Mouse (Mus musculus) brain, embryonic 18.5 days (tissue): ENCODE measurements around the gene Syt7.
A peak's percentile ranks its signal among the peaks of the same experiment; 100 is the strongest.

Source experiments
- DNase-seq: peaks from one replicate; pipeline ENCODE4 v3.0.0-alpha.2; 2012; ENCODE audit warnings: low read depth, low spot score

The Syt7 gene

DNA sequence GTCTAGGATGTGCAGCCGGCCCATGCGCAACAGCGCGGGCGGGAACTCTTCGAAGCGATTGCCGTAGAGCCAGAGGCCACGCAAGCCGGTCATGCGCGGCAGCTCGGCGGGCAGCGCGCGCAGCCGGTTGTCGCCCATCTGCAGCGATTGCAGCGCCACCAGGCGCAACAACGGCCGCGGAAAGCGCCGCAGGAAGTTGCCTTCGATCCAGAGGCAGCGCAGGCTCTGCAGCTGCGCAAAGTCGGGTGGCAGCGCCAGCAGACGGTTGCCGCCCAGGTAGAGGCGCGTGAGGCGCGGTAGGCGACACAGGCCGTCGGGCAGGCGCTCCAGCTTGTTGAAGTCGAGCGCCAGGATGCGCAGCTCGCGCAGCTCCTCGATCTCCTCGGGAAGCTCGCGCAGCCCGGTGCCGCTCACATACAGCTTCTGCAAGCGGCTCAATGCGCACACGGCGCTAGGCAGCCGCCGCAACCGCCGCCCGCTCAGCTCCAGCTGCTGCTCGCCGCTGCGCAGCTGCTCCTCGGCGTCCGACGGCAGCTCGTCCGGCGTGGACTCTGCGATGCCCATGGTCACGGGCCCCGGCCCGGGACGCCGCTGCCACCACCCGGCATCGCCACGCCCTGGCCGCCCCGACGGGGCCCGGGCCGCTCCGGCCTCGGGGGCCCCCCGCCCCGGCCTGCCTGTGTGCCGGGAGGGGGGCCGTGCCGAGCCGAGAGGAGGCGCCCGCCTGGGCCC, 68.0 kb downstream of the Syt7 start, which contains the start of gene Lrrc10b:
Lrrc10b (minus strand) TSS at position 722 of the 732 bp plus-strand sequence.
- peak; percentile 55 for DNase-seq

DNA sequence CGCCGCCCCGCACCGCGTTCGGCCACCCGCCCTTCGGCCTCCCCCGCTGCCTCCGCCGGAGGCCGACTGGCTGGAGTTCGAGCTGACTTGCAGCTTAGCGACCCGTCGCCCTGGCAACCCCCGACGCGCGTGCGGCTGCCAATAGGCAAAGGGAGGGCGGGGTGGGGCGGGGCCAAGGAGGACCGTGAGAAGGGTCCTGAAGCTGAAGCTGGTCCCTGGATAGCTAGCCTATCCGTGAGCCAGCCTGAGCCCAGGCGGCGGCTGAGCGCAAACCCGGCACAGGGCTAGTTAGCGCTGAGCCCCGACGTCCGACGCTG, 68.6 kb downstream of the Syt7 start:
- DNase-seq = peak; percentile 64

DNA sequence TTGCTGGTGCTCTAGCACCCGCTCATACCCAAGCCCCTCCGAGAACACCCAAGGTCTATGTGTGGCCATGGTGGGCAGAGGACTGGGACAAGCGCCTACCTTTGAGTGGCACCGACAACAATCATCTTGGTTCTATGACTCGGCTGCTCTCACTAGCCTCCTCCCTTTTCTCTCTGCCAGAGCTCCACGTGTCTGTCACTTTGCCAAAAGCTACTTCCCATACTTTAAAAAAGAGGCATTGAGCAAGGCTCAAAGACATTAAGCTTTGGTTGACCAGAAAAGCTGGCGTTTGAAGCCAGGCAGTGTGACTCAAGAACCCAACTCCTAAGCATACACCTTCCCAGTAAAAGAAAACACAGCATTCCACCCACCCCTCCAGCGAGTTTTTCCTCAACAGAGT, 69.2 kb downstream of the Syt7 start:
- DNase-seq = no peak

DNA sequence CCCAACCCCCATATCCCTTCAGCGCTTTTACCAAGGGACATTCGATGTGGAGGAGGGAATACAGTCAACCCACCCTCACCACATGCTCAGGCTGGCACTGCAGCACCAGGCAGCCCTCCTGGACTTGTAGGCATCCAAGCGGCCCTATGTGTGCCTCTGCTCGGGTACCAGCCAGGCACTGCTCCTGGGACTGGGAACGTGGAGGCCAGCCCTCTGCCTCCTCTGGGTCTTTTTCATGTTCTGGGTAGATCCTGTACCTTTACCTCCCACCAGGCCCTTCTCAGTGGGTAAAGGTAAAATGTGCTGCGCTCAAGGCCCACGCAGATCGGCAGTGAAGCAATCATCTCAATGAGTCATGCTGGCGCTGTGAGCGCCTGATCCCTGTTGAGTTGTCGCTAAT, 71.0 kb downstream of the Syt7 start:
- DNase-seq = no peak

DNA sequence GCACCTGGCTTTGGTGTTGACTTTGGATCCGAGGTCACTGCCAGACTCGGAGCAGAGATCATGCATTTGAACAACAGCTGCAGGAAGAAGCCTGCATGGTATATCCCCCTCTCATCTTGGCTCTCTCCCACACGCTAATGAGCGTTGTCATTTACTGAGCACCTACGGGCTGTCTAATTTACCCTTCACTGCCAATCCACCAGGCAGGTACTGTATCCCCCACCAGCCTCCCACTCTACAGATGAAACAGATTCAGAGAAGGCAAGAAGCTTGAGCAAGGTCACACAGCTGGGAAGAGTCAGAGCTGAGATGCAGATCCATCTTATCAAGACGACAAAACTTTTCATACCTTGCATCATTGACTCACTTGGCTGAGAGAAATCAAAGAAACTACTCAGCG, 72.7 kb downstream of the Syt7 start:
- DNase-seq = no peak

- DNase-seq = no peak
Observed at GRCm38 (mm10) chr19:10464427-10464826, 75.5 kb downstream of the Syt7 start.

DNA sequence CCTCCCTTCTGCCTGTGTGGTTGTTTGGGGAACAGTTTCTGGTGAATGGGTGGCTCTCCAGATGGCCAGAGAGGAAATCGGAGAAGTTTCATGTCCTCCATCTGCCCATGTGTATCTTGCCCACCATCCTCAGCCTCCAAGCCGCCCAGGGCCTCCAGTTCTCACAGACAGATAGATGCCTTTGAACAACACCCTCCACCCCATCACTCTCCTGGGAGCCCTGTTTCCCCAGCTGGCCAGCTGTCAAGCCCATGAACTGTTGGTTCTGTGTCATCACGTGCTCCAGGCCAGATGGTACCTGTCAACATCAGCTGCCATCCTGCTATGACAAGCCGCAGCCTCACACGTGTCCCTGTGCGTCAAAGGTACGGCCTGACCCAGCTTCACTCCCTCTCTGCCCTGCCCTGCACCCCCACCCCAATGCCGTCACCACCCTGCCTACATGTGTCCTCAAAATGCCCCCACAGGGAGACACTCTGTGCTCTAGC, 80.3 kb downstream of the Syt7 start:
- no peak for DNase-seq

DNA sequence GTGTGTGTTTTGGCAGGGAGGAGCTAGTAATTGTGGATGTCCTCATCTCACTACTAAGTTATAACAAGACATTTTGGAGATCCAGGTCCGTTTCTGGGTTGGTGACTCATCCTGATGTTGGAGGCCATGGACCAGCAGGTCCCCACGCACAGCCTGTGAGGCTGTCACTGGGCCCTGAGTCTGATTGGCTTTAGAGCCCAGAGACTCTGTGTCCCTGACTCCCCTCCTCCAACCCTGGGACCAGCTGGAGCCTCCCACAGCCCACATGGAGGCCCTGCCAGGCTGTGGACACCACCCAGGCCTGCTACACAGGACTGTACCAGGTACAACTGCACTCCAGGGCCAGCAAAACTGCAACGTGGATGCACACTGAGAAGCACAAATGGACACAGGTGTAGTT, 84.1 kb downstream of the Syt7 start:
- no peak for DNase-seq

DNA sequence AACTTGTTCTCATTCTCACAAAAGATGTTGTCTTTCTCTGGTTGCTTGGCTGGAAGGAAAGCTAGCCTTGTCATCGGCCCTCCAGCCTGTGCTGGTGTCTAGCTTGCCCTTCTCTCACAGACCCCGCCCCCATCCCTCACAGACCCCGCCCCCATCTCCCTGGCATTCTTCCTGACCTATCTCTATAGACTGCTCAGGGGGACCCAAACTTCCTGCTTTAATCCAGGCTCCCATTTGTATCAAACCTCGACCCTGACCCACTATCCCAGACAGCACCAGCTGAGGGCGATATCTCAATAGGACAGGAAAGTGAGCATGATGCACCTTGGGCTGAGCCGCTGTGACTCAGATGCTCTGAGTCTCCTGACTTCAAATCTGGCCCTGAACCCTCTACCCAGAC, 84.9 kb downstream of the Syt7 start:
- no peak for DNase-seq

DNA sequence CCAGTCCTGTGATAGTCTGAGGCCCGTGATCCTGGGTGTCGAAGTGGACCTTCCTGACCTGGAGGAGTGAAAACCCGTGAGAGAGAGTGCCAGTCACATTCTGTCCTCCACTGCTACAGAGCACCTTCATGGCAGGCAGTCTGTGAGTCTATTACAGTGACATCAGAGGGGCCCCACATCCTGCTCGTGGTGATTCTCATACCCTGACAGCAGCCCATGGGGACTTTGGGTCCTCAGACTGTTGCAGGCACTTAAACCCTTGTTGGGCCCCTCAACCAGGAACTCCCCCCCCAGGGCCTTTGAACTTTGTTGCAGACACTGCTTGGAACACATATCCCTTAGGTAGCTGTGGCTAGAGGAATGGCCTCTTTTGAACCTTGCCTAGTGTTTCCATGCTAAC, 90.7 kb downstream of the Syt7 start:
- DNase-seq = no peak

DNA sequence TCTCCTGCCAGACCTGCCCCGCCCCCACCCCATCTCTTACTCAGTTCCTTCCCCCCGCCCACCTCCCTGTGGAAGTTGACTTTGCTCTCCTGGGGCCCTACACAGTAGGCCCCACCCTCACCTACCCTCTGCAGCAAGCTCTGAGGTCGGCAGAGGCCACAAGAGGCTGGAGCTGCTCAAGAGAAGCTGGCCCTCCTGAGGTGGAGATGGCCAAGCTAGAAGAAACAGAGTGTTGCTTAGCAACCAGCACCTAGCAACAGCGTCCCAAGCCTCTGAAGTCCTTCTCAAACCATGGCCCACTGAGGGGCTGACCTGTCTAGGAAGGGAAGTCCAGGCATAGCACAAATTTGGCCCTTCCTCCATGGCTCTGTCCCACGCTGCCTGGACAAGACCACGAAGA, 93.8 kb downstream of the Syt7 start, which contains the start of gene Ppp1r32:
Ppp1r32 (minus strand) TSS at position 226 of the 400 bp plus-strand sequence.
- DNase-seq = no peak

- peak; percentile 36 for DNase-seq
Observed at GRCm38 (mm10) chr19:10486264-10486738, 97.4 kb downstream of the Syt7 start.

DNA sequence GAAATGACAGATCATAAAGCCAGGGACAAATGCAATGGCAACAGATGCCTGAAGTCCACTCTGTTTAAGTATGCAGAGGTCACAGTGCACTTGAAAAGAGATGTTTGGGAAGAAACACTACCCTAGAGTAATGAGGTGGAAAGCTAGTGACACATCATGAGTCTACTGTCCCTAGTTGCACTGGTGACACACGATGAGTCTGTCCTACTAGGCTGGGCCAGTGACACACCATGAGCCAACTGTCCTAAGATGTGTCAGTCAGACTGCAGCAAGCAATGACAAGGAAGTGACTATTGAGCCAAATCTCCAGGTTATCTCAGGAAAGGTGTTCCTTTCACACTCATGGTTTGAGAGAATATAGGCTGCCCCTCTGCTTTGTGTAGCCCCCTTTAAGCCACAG, 106.8 kb downstream of the Syt7 start:
- no peak for DNase-seq

GRCm38 (mm10) chr19:10496976-10497375, 108.1 kb downstream of the Syt7 start:
- no peak for DNase-seq

GRCm38 (mm10) chr19:10497512-10498160, 108.7 kb downstream of the Syt7 start:
- no peak for DNase-seq

DNA sequence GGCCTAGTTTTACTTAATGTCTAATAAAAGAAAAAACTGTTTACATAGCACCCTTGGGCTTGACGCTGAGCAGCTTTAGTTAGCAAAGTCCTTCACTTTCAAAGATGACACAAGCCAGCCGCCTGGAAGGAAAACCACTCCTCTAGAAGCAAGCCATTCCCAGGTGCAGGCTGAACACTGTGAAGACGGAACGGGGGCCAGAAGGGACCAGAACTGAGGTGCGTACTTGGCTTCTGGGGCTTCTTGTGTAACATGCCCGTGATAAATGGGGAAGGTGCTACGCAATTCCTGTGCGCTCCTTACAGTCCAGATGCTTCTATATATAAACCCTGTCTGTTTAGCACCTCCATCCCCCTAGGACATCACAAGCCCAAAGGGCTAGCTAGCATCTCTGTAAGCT, 111.7 kb downstream of the Syt7 start:
- DNase-seq = no peak

DNA sequence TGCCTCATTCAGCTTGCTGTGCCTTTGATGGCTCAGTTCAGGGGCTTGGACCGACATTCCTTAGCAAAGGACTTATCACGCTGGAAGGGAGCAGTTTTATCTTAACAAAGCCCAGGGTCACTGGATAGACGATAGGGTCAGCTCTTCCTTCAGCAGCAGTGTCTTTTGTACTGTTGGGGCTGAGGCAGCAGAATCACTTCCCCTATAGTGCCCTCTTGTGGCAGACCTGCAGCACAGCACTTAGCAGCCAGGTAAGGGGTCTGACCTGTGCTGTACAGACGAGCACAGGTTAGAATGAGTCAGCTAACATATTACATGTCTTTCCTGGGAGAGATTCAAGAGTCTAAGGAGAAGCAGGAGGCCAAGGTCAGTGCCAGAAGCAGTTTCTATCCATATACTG, 113.7 kb downstream of the Syt7 start:
- DNase-seq = no peak
